Mouse (Mus musculus) liver, embryonic 15.5 days (tissue): Measurements from ENCODE around the gene Cckar. TPM values are rescaled to one million over a fixed set of nuclear protein-coding genes. Genes with fewer than 3 reads are reported as not detected.

Source experiments
- ATAC-seq: fragments of 200-750 bp; cut with Nextera tagmentation; 2 replicates; pipeline ENCODE4 v1.8.0; 2017; ENCODE audit warnings: moderate number of reproducible peaks, mild to moderate bottlenecking, moderate library complexity; ENCODE audit not compliant: insufficient read depth
- H3K27ac ChIP-seq: fragments of 300-500 bp; sonication (generic); replicated peaks from 2 replicates; pipeline ENCODE4 v1.5.1; 2015; ENCODE audit warnings: mild to moderate bottlenecking, inconsistent platforms
- H3K27me3 ChIP-seq: fragments of 300-500 bp; sonication (generic); 2 replicates; pipeline ENCODE4 v1.6.1; 2015; ENCODE audit warnings: mild to moderate bottlenecking, inconsistent platforms
- H3K36me3 ChIP-seq: fragments of 300-500 bp; sonication (generic); replicated peaks from 2 replicates; pipeline ENCODE4 v1.6.1; 2015; ENCODE audit warnings: moderate library complexity, mild to moderate bottlenecking, inconsistent platforms
- H3K4me1 ChIP-seq: fragments of 300-500 bp; sonication (generic); replicated peaks from 2 replicates; pipeline ENCODE4 v1.6.1; 2015; ENCODE audit warnings: inconsistent platforms
- H3K4me2 ChIP-seq: fragments of 300-500 bp; sonication (generic); 2 replicates; pipeline ENCODE4 v1.6.1; 2015; ENCODE audit warnings: moderate library complexity, mild to moderate bottlenecking, inconsistent platforms
- H3K4me3 ChIP-seq: fragments of 300-500 bp; sonication (generic); replicated peaks from 2 replicates; pipeline ENCODE4 v1.5.1; 2015; ENCODE audit warnings: mild to moderate bottlenecking, inconsistent platforms
- H3K9ac ChIP-seq: fragments of 300-500 bp; sonication (generic); 2 replicates; pipeline ENCODE4 v1.6.1; 2015; ENCODE audit warnings: moderate library complexity, mild to moderate bottlenecking, inconsistent platforms
- H3K9me3 ChIP-seq: fragments of 300-500 bp; sonication (generic); replicated peaks from 2 replicates; pipeline ENCODE4 v1.6.1; 2016; ENCODE audit warnings: inconsistent platforms
- WGBS: fragments of 180-500 bp; shearing (Covaris S2); methylation state at CpG from one replicate; pipeline ENCODE4 v1.1.7; 2015; ENCODE audit warnings: mixed read lengths; ENCODE audit not compliant: insufficient replicate concordance; 5-methylcytosine and 5-hydroxymethylcytosine counted together
- polyA plus RNA-seq: library from polyadenylated mRNA; unstranded; fragments of >200 nt; fragmentation: Nextera tagmentation; extraction: Ambion mirVana; gene quantifications from 2 replicates; pipeline ENCODE4 v1.2.1, GENCODE M21; 2015

The Cckar gene
- polyA plus RNA-seq, 1 experiment from 2014 or later: 0.21 TPM

DNA sequence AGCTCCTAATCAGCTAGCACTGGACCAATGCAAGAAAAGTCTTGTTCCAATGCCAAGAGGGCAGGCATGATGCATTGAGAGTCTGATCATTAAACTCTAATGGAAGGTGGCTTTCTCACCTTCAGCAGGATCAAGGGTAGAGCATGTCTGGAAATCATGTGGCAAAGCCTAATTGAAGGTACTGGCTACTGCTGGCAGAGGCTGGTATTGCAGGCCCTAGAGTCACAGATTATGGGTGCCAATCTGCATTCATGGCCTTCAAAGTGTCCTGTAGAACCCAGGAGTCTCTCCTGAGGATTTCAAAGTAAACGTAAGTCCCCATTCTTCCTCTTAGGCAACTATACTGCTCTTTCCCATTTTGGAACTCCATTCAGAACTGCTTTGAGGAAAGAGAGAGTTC lies 14.8 kb downstream of the Cckar start:
- Histone ChIP-seq H3K9ac (no peak overlapping the region), H3K4me1 (no peaks in the 10 kb centered on the region), H3K4me3 (no peak overlapping the region), H3K9me3 (no peaks in the 10 kb centered on the region), H3K36me3 (no peaks in the 10 kb centered on the region), H3K27ac (no peak overlapping the region), H3K4me2 (no peak overlapping the region), H3K27me3 (no peaks in the 10 kb centered on the region)
- 76% methylated on average over 1 of the region's 1 CpGs for WGBS
- no peak for ATAC-seq

DNA sequence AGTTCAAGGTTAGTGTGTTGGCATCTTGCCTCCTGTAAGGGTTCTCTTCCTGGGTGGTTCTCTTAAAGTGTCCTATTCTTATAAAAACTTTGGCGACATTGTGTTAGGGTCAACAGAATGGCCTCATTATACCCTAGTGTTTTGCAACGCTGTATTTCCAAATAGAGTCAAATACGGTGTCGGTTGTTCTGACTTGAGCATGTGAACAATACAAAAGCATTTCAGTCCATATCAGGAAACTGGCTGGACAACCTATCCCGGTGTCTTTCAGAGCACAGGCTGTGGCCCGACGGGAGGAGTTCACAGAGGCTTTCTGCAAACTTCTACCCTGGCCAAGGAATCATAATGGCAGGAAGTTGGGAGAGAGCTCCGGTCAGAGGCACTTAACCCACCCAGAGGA lies 15.4 kb downstream of the Cckar start:
- no peak overlapping the region for H3K9ac ChIP-seq
- no peak overlapping the region for H3K27ac ChIP-seq
- no peaks in the 10 kb centered on the region for H3K4me1 ChIP-seq
- no peaks in the 10 kb centered on the region for H3K9me3 ChIP-seq
- 43% methylated on average over 8 of the region's 8 CpGs for WGBS
- no peaks in the 10 kb centered on the region for H3K27me3 ChIP-seq
- H3K36me3 ChIP-seq: no peaks in the 10 kb centered on the region
- ATAC-seq: no peak
- no peak overlapping the region for H3K4me3 ChIP-seq
- no peak overlapping the region for H3K4me2 ChIP-seq

DNA sequence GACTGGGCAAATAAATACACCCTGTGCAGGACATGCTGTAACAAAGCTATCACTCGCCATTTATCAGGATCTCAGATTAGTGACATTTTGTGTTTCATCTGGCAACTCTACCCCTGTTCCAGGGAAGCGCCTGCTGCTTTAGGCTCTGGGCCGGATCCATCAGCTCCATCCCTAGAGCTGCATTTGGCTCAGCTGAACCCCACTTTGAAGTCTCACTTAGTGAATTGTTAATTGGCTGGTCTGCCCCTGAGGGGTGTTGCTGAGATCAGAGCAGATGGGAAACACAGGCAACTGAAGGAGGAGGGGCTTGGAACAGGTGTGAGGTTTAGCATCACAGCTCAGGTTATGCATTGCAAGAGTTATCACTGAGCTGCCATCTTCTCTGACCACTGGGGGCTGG lies 15.9 kb downstream of the Cckar start:
- H3K27ac ChIP-seq: no peak overlapping the region
- no peaks in the 10 kb centered on the region for H3K9me3 ChIP-seq
- H3K4me3 ChIP-seq: no peak overlapping the region
- no peaks in the 10 kb centered on the region for H3K4me1 ChIP-seq
- no peaks in the 10 kb centered on the region for H3K36me3 ChIP-seq
- H3K27me3 ChIP-seq: no peaks in the 10 kb centered on the region
- ATAC-seq: no peak
- H3K4me2 ChIP-seq: no peak overlapping the region
- no peak overlapping the region for H3K9ac ChIP-seq
- WGBS: 58% methylated on average over 3 of the region's 3 CpGs

DNA sequence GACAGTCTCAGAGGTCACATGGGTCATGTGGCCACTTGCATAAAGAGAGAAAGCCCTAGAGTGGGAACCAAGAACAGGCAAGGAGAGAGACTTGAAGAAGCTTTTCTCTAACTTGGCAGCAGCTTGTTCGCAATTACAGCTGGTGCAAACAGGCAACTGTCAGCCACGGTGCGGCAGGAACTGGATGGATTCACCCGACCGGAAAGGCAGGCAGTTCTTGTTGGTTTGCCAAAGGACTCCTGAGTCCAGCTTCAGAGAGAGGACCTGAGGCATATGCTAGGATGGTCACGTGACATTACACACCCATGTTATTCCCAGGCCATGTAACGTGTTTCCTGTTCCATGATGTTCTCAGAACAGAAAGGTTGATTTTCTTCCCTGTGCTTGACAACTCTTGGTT lies 19.2 kb downstream of the Cckar start:
- H3K9me3 ChIP-seq: no peaks in the 10 kb centered on the region
- H3K4me2 ChIP-seq: no peak overlapping the region
- H3K9ac ChIP-seq: no peak overlapping the region
- no peaks in the 10 kb centered on the region for H3K4me1 ChIP-seq
- 76% methylated on average over 7 of the region's 7 CpGs for WGBS
- H3K27me3 ChIP-seq: no peaks in the 10 kb centered on the region
- ATAC-seq: no peak
- no peak overlapping the region for H3K4me3 ChIP-seq
- no peaks in the 10 kb centered on the region for H3K36me3 ChIP-seq
- H3K27ac ChIP-seq: no peak overlapping the region

DNA sequence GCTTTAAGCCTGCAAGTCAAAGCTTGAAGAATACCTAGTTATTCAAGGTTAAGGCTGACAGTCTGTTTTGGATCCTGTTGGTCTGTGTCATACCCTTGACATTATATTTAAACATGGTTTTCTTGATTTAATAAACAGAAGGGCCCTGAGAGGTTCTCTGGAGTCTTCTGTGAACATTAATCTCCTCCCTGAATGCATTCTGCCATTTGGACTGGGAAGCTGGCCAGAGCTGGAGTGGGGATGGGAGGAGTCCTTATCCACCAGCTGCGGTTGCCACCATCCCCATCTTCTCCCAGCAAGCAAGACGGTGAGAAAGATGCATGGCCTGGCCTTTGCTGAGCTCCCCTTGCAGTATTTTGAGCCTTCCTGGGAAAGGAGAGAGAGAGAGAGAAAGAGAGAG lies 21.1 kb downstream of the Cckar start:
- H3K9ac ChIP-seq: no peak overlapping the region
- H3K4me1 ChIP-seq: no peaks in the 10 kb centered on the region
- H3K36me3 ChIP-seq: no peaks in the 10 kb centered on the region
- H3K27ac ChIP-seq: no peak overlapping the region
- H3K4me2 ChIP-seq: no peak overlapping the region
- H3K9me3 ChIP-seq: no peaks in the 10 kb centered on the region
- ATAC-seq: no peak
- H3K4me3 ChIP-seq: no peak overlapping the region
- 72% methylated on average over 2 of the region's 2 CpGs for WGBS
- no peaks in the 10 kb centered on the region for H3K27me3 ChIP-seq

DNA sequence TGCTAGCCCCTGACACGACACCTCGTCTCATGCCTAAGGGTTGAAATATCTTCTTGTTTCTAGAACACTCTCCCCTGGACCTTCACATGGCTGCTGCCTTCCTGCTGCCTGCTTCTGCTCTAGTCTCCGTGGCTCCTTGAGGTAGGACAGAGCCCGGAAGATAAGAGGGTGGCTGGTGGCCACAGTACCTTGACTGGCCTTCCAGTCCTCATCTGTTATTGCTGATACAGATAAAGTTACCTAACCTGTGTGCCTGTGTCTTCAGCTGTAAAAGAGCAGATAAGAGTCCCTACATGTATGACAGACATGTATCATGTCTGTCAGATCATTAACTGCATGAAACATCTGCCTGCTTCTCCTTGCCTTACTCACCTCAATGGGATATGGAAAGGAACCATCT lies 21.9 kb downstream of the Cckar start:
- Histone ChIP-seq H3K4me2 (no peak overlapping the region), H3K27ac (no peak overlapping the region), H3K9me3 (no peaks in the 10 kb centered on the region), H3K36me3 (no peaks in the 10 kb centered on the region), H3K27me3 (no peaks in the 10 kb centered on the region), H3K4me1 (no peaks in the 10 kb centered on the region), H3K9ac (no peak overlapping the region), H3K4me3 (no peak overlapping the region)
- ATAC-seq: no peak
- WGBS: 27% methylated on average over 4 of the region's 4 CpGs

DNA sequence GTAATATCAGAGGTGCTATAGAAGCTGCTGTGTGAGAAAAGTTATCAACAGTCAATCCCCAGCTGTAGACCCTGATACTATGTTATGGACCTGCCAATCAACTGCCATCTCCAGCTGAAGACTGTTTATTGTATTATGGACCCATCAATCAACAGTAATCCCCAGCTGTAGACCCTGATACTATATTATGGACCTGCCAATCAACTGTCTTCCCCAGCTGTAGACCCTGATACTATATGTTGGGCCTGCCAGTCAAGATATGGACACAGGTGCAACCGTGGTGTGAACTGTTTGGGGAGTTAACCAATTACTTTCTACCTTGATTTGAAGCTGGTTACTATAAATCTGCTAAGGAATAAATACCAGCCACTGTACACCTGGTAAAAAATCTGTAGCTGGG lies 23.1 kb downstream of the Cckar start:
- H3K27me3 ChIP-seq: no peaks in the 10 kb centered on the region
- no peak overlapping the region for H3K4me2 ChIP-seq
- H3K27ac ChIP-seq: no peak overlapping the region
- H3K4me1 ChIP-seq: no peaks in the 10 kb centered on the region
- H3K36me3 ChIP-seq: no peaks in the 10 kb centered on the region
- H3K9me3 ChIP-seq: no peaks in the 10 kb centered on the region
- no peak for ATAC-seq
- no peak overlapping the region for H3K9ac ChIP-seq
- whole genome bisulfite sequencing: 50% methylated on average over 1 of the region's 1 CpGs
- no peak overlapping the region for H3K4me3 ChIP-seq

DNA sequence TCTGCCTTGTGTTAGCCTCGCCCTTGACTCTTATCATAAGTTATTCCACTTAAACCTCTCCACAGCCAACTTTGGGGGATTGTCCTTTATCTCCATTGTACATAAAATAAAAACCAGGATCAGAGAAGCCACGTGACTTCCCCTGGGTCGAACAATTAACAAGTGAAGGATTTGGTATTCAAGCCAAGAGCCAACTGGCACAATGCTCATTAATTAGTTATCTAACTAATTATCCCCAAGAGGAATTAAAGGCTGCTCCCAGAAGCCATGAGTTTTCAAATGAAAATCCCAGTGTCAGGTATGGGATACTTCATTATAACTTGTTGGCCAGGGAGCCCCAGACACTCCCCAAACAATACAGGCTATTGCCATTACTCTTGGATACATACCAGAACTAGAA lies 23.6 kb downstream of the Cckar start:
- no peak for ATAC-seq
- H3K4me1 ChIP-seq: no peaks in the 10 kb centered on the region
- H3K9me3 ChIP-seq: no peaks in the 10 kb centered on the region
- H3K27ac ChIP-seq: no peak overlapping the region
- H3K36me3 ChIP-seq: no peaks in the 10 kb centered on the region
- no peaks in the 10 kb centered on the region for H3K27me3 ChIP-seq
- no peak overlapping the region for H3K9ac ChIP-seq
- no peak overlapping the region for H3K4me2 ChIP-seq
- no peak overlapping the region for H3K4me3 ChIP-seq
- 36% methylated on average over 3 of the region's 3 CpGs for WGBS

DNA sequence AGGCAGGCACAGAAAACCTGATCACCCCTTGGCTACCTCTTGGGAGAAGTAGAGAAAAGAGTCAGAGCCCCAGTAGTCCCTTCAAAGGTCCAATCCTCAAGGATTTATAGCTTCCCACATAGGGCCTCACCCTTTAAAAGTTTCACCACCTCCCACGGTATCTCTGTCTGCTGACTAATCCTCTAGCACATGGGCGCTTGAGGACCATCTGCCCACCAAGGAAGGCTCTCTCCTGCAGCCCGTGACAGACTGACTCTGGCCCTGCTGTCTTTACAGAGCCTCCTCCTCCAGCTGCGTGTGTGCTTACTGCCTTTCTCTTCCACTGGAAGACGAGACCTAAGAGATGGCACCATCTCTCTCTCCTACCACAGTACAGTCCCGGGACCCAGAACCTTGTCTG lies 27.9 kb downstream of the Cckar start:
- no peak overlapping the region for H3K4me2 ChIP-seq
- no peak overlapping the region for H3K4me3 ChIP-seq
- no peak overlapping the region for H3K27ac ChIP-seq
- H3K36me3 ChIP-seq: no peaks in the 10 kb centered on the region
- H3K27me3 ChIP-seq: peaks cover 6% of the 10 kb centered on the region; the same call in 1 of the 2 replicates
- H3K9me3 ChIP-seq: no peaks in the 10 kb centered on the region
- no peak for ATAC-seq
- no peak overlapping the region for H3K9ac ChIP-seq
- no peaks in the 10 kb centered on the region for H3K4me1 ChIP-seq
- 34% methylated on average over 6 of the region's 6 CpGs for WGBS

DNA sequence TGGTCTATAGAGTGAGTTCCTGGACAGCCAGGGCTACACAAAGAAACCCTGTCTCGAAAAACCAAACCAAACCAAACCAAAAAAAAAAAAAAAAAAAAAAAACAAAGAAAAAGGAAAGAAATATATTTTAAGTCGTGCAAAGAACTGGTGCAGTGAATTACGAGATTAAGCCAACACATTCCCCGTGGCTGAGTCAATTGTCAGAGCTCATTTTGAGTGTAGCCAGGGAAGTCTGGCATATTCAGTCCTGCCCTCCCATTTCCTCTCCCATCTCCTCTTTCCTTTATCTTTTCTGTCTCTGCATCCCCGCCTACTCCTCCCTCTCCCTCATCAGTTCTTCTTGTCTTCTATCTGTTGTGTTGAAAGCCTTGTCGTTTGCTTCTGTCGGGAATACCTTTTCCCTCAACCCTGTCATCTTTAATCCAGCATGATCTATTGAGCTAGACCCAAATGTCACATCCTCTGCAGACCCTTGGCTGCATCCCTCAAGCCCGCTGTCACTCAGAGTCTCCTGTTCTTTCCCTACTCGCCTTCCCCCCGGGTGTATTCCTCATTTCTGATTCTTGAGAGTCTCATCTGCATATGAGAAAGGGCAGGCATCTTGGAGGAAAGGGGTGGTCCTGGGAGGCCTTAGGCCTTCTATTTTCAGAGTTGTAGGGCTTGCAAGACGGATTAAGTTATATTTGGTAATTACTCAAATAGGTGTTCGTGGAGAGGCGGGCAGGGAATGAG lies 29.3 kb downstream of the Cckar start:
- Histone ChIP-seq H3K27ac (no peak overlapping the region), H3K36me3 (no peaks in the 10 kb centered on the region), H3K4me3 (no peak overlapping the region), H3K27me3 (peaks cover 6% of the 10 kb centered on the region; the same call in 1 of the 2 replicates), H3K9ac (no peak overlapping the region), H3K9me3 (0 out of 2 replicates have a peak, but pooled peaks cover 2% of the 10 kb centered on the region), H3K4me1 (no peaks in the 10 kb centered on the region), H3K4me2 (no peak overlapping the region)
- ATAC-seq: no peak
- 41% methylated on average over 13 of the region's 13 CpGs for WGBS

DNA sequence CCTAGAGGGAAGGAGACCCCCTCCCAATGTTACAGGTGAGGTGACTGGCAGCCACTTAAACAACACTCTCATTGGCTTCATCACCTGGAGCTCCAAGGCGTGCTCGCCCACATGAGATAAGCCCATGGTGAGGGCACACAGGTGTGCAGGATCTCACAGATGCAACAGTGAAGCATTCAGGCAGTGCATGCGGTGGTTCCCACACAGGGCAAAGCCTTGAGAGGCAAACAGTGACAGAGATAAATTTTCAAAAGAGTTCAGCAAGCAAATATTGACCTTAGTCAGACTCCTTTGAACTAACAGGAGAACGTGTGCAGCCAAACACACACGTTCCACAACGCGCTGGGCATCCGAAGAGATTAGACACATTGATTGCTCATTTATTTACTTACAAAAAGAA lies 30.8 kb downstream of the Cckar start:
- H3K27ac ChIP-seq: no peak overlapping the region
- no peaks in the 10 kb centered on the region for H3K4me1 ChIP-seq
- no peak for ATAC-seq
- H3K36me3 ChIP-seq: no peaks in the 10 kb centered on the region
- 0 out of 2 replicates have a peak, but pooled peaks cover 2% of the 10 kb centered on the region for H3K9me3 ChIP-seq
- peaks cover 6% of the 10 kb centered on the region; the same call in 1 of the 2 replicates for H3K27me3 ChIP-seq
- H3K4me2 ChIP-seq: no peak overlapping the region
- no peak overlapping the region for H3K9ac ChIP-seq
- no peak overlapping the region for H3K4me3 ChIP-seq
- 60% methylated on average over 8 of the region's 8 CpGs for WGBS
